Mouse (Mus musculus) thymus, postnatal 10 days (tissue): Measurements from ENCODE around the gene Kif13a.
A peak's percentile ranks its signal among the peaks of the same experiment; 100 is the strongest.

Source experiments
- DNase-seq, 2 experiments: peaks; one replicate each; pipeline ENCODE4 v3.0.0; 2021; ENCODE audit warnings: low spot score in 2 of 2

The Kif13a gene

GRCm38 (mm10) chr13:46777461-46777860 lies 152.2 kb downstream of the Kif13a start:
- no peak for DNase-seq

- no peak for DNase-seq
Measured at GRCm38 (mm10) chr13:46776636-46777305, 152.9 kb downstream of the Kif13a start.

GRCm38 (mm10) chr13:46774998-46775397 lies 154.7 kb downstream of the Kif13a start:
- DNase-seq = no peak

GRCm38 (mm10) chr13:46772581-46772980 lies 157.1 kb downstream of the Kif13a start:
- no peak for DNase-seq

- no peak for DNase-seq
Measured at GRCm38 (mm10) chr13:46765361-46765760, 164.3 kb downstream of the Kif13a start.

GRCm38 (mm10) chr13:46763210-46763609 lies 166.5 kb downstream of the Kif13a start:
- no peak for DNase-seq

GRCm38 (mm10) chr13:46760921-46761320 lies 168.7 kb downstream of the Kif13a start:
- no peak for DNase-seq

GRCm38 (mm10) chr13:46759281-46759809 lies 170.3 kb downstream of the Kif13a start:
- no peak for DNase-seq

GRCm38 (mm10) chr13:46758627-46759026 lies 171.0 kb downstream of the Kif13a start:
- no peak for DNase-seq

- DNase-seq = no peak
Measured at GRCm38 (mm10) chr13:46757946-46758345, 171.7 kb downstream of the Kif13a start.

GRCm38 (mm10) chr13:46753294-46753693 lies 176.4 kb downstream of the Kif13a start:
- DNase-seq = no peak

- no peak for DNase-seq
Measured at GRCm38 (mm10) chr13:46752566-46753229, 177.0 kb downstream of the Kif13a start.

- DNase-seq = no peak
Measured at GRCm38 (mm10) chr13:46748138-46748873, 181.4 kb downstream of the Kif13a start.

- no peak for DNase-seq
Measured at GRCm38 (mm10) chr13:46743821-46744220, 185.8 kb downstream of the Kif13a start.

GRCm38 (mm10) chr13:46742367-46742766 lies 187.3 kb downstream of the Kif13a start:
- no peak for DNase-seq

- no peak for DNase-seq
Measured at GRCm38 (mm10) chr13:46739426-46739825, 190.2 kb downstream of the Kif13a start.

- no peak for DNase-seq
Measured at GRCm38 (mm10) chr13:46737482-46737881, 192.2 kb downstream of the Kif13a start.

- peak; percentile 42 to 48 for DNase-seq
Measured at GRCm38 (mm10) chr13:46736479-46736865, 193.2 kb downstream of the Kif13a start.

- DNase-seq = peak; percentile 76 to 80
Measured at GRCm38 (mm10) chr13:46735808-46736478, 193.7 kb downstream of the Kif13a start.

GRCm38 (mm10) chr13:46735219-46735807 lies 194.4 kb downstream of the Kif13a start:
- DNase-seq = no peak

GRCm38 (mm10) chr13:46729998-46730397 lies 199.7 kb downstream of the Kif13a start:
- no peak for DNase-seq

- DNase-seq = no peak
Measured at GRCm38 (mm10) chr13:46728411-46728810, 201.3 kb downstream of the Kif13a start.
